21 mouse cellular contexts compared by ENCODE assay signal in genomic region chr7:80954251-80954650, GRCm38 (mm10). TPM values are rescaled to one million over a fixed set of nuclear protein-coding genes. Genes with fewer than 3 reads are reported as not detected.
"Had no signal": no experiment of that assay in that cellular context is flagged by ENCODE, and none has a peak within 500 bp of the region (broad histone marks: within the 10 kb centered on the region; RNA-seq: fewer than 3 reads in every experiment).

No protein-coding gene starts in this region.

- H3K9ac ChIP-seq: limb, embryonic 12.5 days; limb, embryonic 15.5 days; liver, embryonic 14.5 days; liver, postnatal 0 days; lung, embryonic 14.5 days; midbrain, embryonic 12.5 days; midbrain, embryonic 15.5 days; neural tube, embryonic 12.5 days had no signal

- H3K9me3 ChIP-seq: limb, embryonic 12.5 days; limb, embryonic 15.5 days; midbrain, embryonic 12.5 days; midbrain, embryonic 15.5 days; neural tube, embryonic 12.5 days had no signal

- ATAC-seq: inflammation-experienced regulatory T-cells, adult 6 months; intestine, embryonic 16.5 days; liver, postnatal 0 days; lung, postnatal 0 days; midbrain, embryonic 15.5 days had no signal

- H3K4me1 ChIP-seq: limb, embryonic 12.5 days; limb, embryonic 15.5 days; midbrain, embryonic 12.5 days; midbrain, embryonic 15.5 days; neural tube, embryonic 12.5 days had no signal

- H3K36me3 ChIP-seq: limb, embryonic 12.5 days; limb, embryonic 15.5 days; midbrain, embryonic 12.5 days; midbrain, embryonic 15.5 days; neural tube, embryonic 12.5 days had no signal

- H3K27me3 ChIP-seq: limb, embryonic 12.5 days; limb, embryonic 15.5 days; midbrain, embryonic 15.5 days; neural tube, embryonic 12.5 days had no signal

- H3K4me3 ChIP-seq: layer of hippocampus, adult 2 months; limb, embryonic 12.5 days; limb, embryonic 15.5 days; midbrain, embryonic 12.5 days; midbrain, embryonic 15.5 days; neural tube, embryonic 12.5 days had no signal

- H3K4me2 ChIP-seq: limb, embryonic 12.5 days; limb, embryonic 15.5 days; liver, embryonic 11.5 days; lung, embryonic 14.5 days; midbrain, embryonic 12.5 days; midbrain, embryonic 15.5 days; neural tube, embryonic 12.5 days had no signal

- H3K27ac ChIP-seq: layer of hippocampus, adult 2 months; limb, embryonic 12.5 days; limb, embryonic 15.5 days; liver, embryonic 14.5 days; macrophage; midbrain, embryonic 12.5 days; midbrain, embryonic 15.5 days; neural tube, embryonic 12.5 days had no signal

- DNase-seq: layer of hippocampus, postnatal 36 days; left cerebral cortex, postnatal 4 days; liver, postnatal 0 days; lung, embryonic 14.5 days; retina, postnatal 1 day; right cerebral cortex, postnatal 25 days; spleen, adult 18-20 months; thymus, adult 18-20 months; thymus, postnatal 36 days had no signal

RNA-seq across cellular contexts. Expression of gene Nmb, which starts 49.4 kb away (rescaled TPM):
- polyA plus RNA-seq: macrophage had no signal
